Mouse (Mus musculus): ENCODE measurements around the gene Rasa3.

GRCm38 (mm10) chr8:13520349-13520748 lies 157.1 kb downstream of the Rasa3 start:
- TF ChIP-seq POLR2A (IDR thresholded peaks at IDR 0.05; ENCODE audit: control insufficient read depth in 1 of 2, insufficient read depth in 1 of 2, low read depth in 1 of 2, low read length in 2 of 2, poor library complexity in 1 of 2) (no peak), E2F4 (IDR thresholded peaks at IDR 0.05; ENCODE audit: borderline replicate concordance, low read depth, low read length) (no peak), USF1 (IDR thresholded peaks at IDR 0.05; ENCODE audit: low read depth, low read length) (no peak), RCOR1 (IDR thresholded peaks at IDR 0.05; ENCODE audit: low read depth, low read length) (no peak), TBP (IDR thresholded peaks at IDR 0.05; ENCODE audit: low read depth, low read length) (no peak), JUND (IDR thresholded peaks at IDR 0.05; ENCODE audit: low read depth, low read length) (no peak), HCFC1 (IDR thresholded peaks at IDR 0.05; ENCODE audit: low read depth, low read length) (no peak), CTCF (IDR thresholded peaks at IDR 0.05 in 2 of 3, conservative IDR thresholded peaks at IDR 0.05 in 1 of 3; ENCODE audit: control insufficient read depth in 1 of 3, insufficient read depth in 1 of 3, low read depth in 2 of 3, low read length in 3 of 3, poor library complexity in 1 of 3, severe bottlenecking in 1 of 3) (no peak), ZNF384 (IDR thresholded peaks at IDR 0.05; ENCODE audit: low read depth, low read length) (no peak)

Data from MEL (cell line).